Mouse (Mus musculus) hindbrain, embryonic 15.5 days (tissue): Measurements from ENCODE around the gene Hcfc2. TPM values are rescaled to one million over a fixed set of nuclear protein-coding genes. Genes with fewer than 3 reads are reported as not detected.

Experiments used
- ATAC-seq: fragments of 200-750 bp; cut with Nextera tagmentation; 2 replicates; pipeline ENCODE4 v1.8.0; 2017; ENCODE audit warnings: low read depth, moderate number of reproducible peaks, moderate TSS enrichment; ENCODE audit not compliant: low FRiP score
- H3K27ac ChIP-seq: fragments of 300-500 bp; sonication (generic); replicated peaks from 2 replicates; pipeline ENCODE4 v1.5.1; 2015; ENCODE audit warnings: mild to moderate bottlenecking, inconsistent platforms
- H3K27me3 ChIP-seq: fragments of 300-500 bp; sonication (generic); 2 replicates; pipeline ENCODE4 v1.6.1; 2015; ENCODE audit warnings: control low read depth, inconsistent platforms
- H3K36me3 ChIP-seq: fragments of 300-500 bp; sonication (generic); 2 replicates; pipeline ENCODE4 v1.6.1; 2015; ENCODE audit warnings: control low read depth, inconsistent platforms
- H3K4me1 ChIP-seq: fragments of 300-500 bp; sonication (generic); replicated peaks from 2 replicates; pipeline ENCODE4 v1.6.1; 2015; ENCODE audit warnings: control low read depth, inconsistent platforms
- H3K4me2 ChIP-seq: fragments of 300-500 bp; sonication (generic); 2 replicates; pipeline ENCODE4 v1.6.1; 2015; ENCODE audit warnings: moderate library complexity, mild to moderate bottlenecking, inconsistent platforms
- H3K4me3 ChIP-seq: fragments of 300-500 bp; sonication (generic); 2 replicates; pipeline ENCODE4 v1.5.1; 2015; ENCODE audit warnings: mild to moderate bottlenecking, inconsistent platforms
- H3K9ac ChIP-seq: fragments of 300-500 bp; sonication (generic); 2 replicates; pipeline ENCODE4 v1.6.1; 2015; ENCODE audit warnings: inconsistent platforms
- H3K9me3 ChIP-seq: fragments of 300-500 bp; sonication (generic); 2 replicates; pipeline ENCODE4 v1.6.1; 2016; ENCODE audit warnings: control low read depth, inconsistent platforms
- WGBS: fragments of 180-500 bp; shearing (Covaris S2); methylation state at CpG from one replicate; pipeline ENCODE4 v1.1.7; 2015; 5-methylcytosine and 5-hydroxymethylcytosine counted together
- polyA plus RNA-seq: library from polyadenylated mRNA; unstranded; fragments of >200 nt; fragmentation: Nextera tagmentation; extraction: Ambion mirVana; gene quantifications from 2 replicates; pipeline ENCODE4 v1.2.1, GENCODE M21; 2015

Gene Hcfc2
- polyA plus RNA-seq, 1 experiment from 2014 or later = 35.9 TPM

DNA sequence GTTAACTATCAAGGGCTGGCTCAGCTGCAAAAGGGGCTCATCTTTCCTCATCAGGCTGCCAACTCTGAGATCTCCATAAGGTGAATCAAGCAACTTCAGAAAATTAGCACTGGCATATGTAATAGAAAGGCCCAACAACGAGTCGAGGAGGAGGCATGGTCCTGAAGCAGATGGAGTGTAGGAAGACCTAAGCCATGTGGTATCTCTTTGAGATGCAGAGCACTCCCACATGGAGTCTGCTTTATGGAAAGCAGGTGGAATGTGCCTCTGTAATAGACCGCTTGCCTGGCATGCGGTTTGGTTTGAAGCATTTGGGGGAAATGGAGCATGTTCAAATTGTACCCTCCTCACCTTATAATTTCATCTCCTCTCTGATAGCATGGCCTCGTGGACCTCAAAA is 15.2 kb upstream of the Hcfc2 start:
- Histone ChIP-seq H3K4me1 (no peaks in the 10 kb centered on the region), H3K9me3 (no peaks in the 10 kb centered on the region), H3K4me2 (no peak overlapping the region), H3K27ac (no peak overlapping the region), H3K27me3 (no peaks in the 10 kb centered on the region), H3K4me3 (no peak overlapping the region), H3K9ac (no peak overlapping the region), H3K36me3 (no peaks in the 10 kb centered on the region)
- no peak for ATAC-seq
- 92% methylated on average over 5 of the region's 5 CpGs for WGBS

DNA sequence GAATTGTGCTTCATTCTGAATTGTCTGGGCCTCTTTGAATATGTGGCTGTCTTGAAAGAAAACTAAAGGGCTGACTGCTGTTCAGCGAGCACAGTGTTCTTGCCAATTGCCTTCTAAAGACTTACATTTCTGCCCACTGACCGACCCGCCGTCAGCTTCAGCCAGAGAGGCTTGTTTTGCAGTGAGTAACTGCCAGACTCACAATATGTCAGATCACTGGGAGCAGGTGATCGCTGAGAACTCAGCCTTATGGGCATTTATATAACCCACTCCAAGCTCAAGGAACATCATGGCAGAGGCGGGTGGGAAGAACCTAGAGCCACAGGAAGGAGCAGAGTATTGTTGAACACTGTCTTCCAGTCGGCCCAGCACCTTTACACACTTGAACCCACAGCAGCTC is 14.3 kb upstream of the Hcfc2 start:
- Histone ChIP-seq H3K4me3 (no peak overlapping the region), H3K9me3 (no peaks in the 10 kb centered on the region), H3K36me3 (no peaks in the 10 kb centered on the region), H3K9ac (no peak overlapping the region), H3K27ac (no peak overlapping the region), H3K27me3 (no peaks in the 10 kb centered on the region), H3K4me2 (no peak overlapping the region), H3K4me1 (no peaks in the 10 kb centered on the region)
- ATAC-seq = no peak
- 82% methylated on average over 7 of the region's 7 CpGs for WGBS

DNA sequence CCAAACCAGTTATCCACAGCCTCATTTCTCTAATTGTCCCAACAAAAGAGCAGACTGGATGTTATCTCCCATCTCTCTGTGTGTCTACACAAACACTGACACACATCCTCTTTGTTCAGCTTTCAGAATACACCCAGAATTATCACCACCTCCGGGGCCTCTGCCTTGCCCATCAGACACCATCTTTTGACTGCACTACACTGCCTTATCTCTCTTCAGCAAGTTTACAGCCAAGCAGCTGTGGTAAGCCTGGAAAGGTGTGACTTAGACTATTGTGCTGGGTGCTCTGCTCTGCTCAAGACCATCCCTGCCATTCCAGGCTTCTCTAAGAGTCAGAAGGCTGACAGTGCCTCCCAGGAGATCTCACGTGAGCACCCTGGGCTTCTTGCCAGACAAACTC is 10.5 kb upstream of the Hcfc2 start:
- no peak overlapping the region for H3K9ac ChIP-seq
- H3K9me3 ChIP-seq = no peaks in the 10 kb centered on the region
- WGBS = 87% methylated on average over 2 of the region's 2 CpGs
- H3K4me2 ChIP-seq = no peak overlapping the region
- no peaks in the 10 kb centered on the region for H3K27me3 ChIP-seq
- ATAC-seq = no peak
- H3K4me3 ChIP-seq = no peak overlapping the region
- no peaks in the 10 kb centered on the region for H3K36me3 ChIP-seq
- H3K4me1 ChIP-seq = no peaks in the 10 kb centered on the region; the same call in 1 of the 2 replicates
- H3K27ac ChIP-seq = no peak overlapping the region

DNA sequence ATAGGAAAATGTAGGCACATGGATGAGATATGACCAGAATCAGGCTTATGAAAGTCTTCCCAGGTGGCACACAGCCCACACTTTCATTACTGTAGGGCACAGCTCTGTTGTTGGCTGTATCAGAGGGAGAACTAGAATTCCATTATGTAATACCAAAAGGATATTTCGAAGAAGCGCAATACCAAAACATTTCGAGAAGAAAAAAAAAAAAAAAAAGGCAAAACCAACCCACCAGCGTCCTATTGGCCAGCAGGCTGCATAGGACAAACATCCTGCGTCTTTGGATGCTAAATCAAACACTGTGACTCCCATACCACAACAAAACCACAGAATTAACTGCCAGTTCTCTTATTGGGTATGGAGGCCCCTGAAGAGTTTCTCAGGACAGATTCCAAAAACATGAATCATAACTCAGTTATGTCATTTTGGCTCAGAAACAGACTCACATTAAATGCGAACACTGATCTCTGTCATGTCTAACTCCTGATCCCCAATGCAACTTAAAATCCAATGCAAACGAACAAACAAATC is 6.2 kb upstream of the Hcfc2 start:
- no peaks in the 10 kb centered on the region for H3K9me3 ChIP-seq
- no peaks in the 10 kb centered on the region; the same call in 1 of the 2 replicates for H3K4me1 ChIP-seq
- H3K36me3 ChIP-seq = no peaks in the 10 kb centered on the region
- ATAC-seq = no peak
- H3K9ac ChIP-seq = no peak overlapping the region
- no peak overlapping the region for H3K27ac ChIP-seq
- H3K4me3 ChIP-seq = no peak overlapping the region
- H3K27me3 ChIP-seq = no peaks in the 10 kb centered on the region
- no peak overlapping the region for H3K4me2 ChIP-seq
- WGBS = 81% methylated on average over 7 of the region's 7 CpGs

DNA sequence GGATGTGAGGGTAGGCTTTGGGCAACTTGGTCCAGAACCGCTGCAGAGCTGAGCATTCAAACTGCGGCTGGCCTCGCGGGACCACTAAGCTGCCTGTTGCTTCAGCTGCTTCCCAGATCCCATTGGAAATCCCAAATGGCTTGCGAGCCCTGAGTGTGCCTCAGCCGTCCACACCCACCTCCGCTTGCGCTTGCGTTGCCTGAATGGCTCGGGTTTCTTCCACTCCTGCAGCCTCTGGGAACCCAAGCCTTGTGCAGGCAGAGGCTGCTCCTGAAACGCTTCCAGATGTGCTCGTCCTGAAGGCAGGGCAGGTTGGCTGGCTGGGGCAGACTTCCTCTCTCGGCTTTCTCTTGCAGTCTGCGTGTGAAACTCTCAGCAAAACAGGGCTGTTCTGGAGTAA is 5.5 kb upstream of the Hcfc2 start, which contains the start of gene Glt8d2:
TSS of gene Glt8d2 (minus strand) at position 157 of the 400 bp plus-strand sequence.
- H3K4me2 ChIP-seq = peak within 1 kb of the TSS; percentile 50
- peak within 1 kb of the TSS; percentile 8; the same call in 1 of the 2 replicates for H3K9ac ChIP-seq
- H3K9me3 ChIP-seq = no peaks in the 10 kb centered on the region
- ATAC-seq = no peak
- H3K27me3 ChIP-seq = no peaks in the 10 kb centered on the region
- no peaks in the 10 kb centered on the region for H3K36me3 ChIP-seq
- WGBS = 13% methylated on average over 14 of the region's 14 CpGs
- H3K27ac ChIP-seq = no peak within 1 kb of the TSS
- H3K4me1 ChIP-seq = no peaks in the 10 kb centered on the region; the same call in 1 of the 2 replicates
- peak within 1 kb of the TSS; percentile 11 for H3K4me3 ChIP-seq

DNA sequence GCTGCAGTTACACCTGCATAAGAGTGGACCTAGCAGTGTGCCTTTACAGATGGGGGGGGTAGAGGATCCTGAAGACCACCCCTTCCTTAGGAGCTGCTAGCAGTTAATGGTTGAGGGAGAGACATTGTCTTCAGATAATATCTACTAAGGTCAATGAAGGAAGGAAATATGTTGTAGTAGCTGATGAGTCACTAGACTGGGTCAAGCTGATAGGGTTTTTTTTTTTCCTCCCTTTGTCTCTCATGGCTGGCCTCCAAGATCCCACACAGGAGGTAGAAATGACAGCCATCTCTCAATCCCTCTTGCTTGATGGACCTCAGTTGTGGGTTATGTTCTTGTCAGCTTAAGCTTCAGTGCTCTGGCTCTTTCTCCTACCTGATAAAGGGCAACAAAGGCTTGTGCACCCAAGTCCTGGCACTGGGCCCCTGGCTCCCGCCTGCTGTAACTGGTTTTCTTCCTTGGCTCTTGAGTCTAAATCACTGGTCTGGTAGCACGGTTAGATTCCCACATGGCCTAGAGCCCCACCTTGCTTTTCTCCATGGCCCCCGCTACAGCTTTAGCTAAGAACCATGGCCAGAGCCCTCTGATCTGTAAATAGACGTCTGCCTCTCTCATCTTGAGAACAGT is 606 bp downstream of the Hcfc2 start:
- Histone ChIP-seq H3K9ac (no peak overlapping the region), H3K27ac (no peak overlapping the region), H3K9me3 (no peaks in the 10 kb centered on the region), H3K4me3 (no peak overlapping the region), H3K4me1 (peaks cover 19% of the 10 kb centered on the region), H3K36me3 (peaks cover 4% of the 10 kb centered on the region; the same call in 1 of the 2 replicates), H3K27me3 (no peaks in the 10 kb centered on the region), H3K4me2 (no peak overlapping the region)
- WGBS = 74% methylated on average over 4 of the region's 4 CpGs
- ATAC-seq = no peak

DNA sequence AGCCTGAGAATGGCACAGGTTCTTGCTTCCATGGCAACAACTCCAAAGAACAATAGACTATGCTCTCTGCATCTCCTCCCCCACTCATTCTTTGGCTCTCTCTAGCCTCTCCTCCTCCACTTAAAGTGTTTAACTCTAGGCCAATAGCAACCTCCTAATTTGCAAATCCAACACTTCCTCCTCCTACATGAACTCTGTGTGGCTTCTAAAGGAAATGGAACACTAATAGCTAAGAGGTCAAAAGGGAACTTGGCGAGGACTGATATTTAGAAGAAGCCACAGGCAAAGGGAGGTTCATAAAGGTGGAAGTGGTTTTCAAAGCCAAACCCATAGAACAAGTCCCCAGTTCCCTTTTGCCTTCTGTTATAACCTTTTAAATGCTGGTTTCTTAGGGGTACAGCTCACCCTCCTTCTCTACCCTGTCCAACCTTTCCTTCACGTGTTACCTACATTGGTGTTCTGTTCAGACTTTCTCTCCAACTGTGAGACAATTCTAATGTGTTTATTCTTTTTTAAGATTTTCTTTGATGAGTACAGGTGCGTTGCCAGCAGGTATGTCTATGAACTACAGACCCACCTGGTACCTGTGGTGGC is 1.4 kb downstream of the Hcfc2 start:
- H3K36me3 ChIP-seq = peaks cover 9% of the 10 kb centered on the region
- no peak overlapping the region for H3K9ac ChIP-seq

DNA sequence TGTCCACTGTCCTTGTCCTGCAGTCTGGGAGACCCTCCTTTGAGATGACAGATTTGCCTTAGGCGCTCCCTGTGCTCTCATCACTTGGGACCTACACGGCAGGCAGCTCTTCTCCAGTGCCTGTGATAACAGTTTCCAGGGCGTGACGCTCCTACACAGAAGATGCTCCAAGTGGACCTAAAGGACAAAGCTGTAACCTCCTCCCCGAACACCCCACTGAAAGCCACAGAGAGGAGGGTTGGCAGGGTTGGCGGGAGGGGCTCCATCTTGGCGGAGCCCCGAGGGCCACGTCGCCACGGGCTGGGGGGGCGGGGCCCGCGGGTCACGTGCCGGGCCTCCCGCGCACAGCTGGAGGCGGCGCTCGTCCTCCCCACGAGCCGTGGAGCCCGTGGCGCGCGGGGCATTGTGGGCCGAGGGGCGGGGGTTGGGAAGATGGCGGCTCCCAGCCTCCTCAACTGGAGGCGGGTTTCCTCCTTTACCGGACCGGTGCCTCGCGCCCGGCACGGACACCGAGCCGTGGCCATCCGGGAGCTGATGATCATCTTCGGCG is 2.8 kb downstream of the Hcfc2 start:
- Histone ChIP-seq H3K36me3 (peaks cover 9% of the 10 kb centered on the region), H3K4me1 (peaks cover 19% of the 10 kb centered on the region), H3K4me2 (peak overlapping the region; percentile 94), H3K27ac (peak overlapping the region; percentile 88), H3K27me3 (no peaks in the 10 kb centered on the region), H3K9ac (peak overlapping the region; percentile 65), H3K9me3 (no peaks in the 10 kb centered on the region), H3K4me3 (peak overlapping the region; percentile 62)
- WGBS = 1% methylated on average over 41 of the region's 42 CpGs
- peak; percentile 95 for ATAC-seq

More for the DNA sequence above, 1.4 kb downstream of the Hcfc2 start:
- H3K27ac ChIP-seq = no peak overlapping the region
- H3K4me1 ChIP-seq = peaks cover 19% of the 10 kb centered on the region
- no peak overlapping the region for H3K4me3 ChIP-seq
- ATAC-seq = no peak
- no peaks in the 10 kb centered on the region for H3K27me3 ChIP-seq
- H3K4me2 ChIP-seq = no peak overlapping the region
- WGBS = 85% methylated on average over 3 of the region's 3 CpGs
- no peaks in the 10 kb centered on the region for H3K9me3 ChIP-seq

DNA sequence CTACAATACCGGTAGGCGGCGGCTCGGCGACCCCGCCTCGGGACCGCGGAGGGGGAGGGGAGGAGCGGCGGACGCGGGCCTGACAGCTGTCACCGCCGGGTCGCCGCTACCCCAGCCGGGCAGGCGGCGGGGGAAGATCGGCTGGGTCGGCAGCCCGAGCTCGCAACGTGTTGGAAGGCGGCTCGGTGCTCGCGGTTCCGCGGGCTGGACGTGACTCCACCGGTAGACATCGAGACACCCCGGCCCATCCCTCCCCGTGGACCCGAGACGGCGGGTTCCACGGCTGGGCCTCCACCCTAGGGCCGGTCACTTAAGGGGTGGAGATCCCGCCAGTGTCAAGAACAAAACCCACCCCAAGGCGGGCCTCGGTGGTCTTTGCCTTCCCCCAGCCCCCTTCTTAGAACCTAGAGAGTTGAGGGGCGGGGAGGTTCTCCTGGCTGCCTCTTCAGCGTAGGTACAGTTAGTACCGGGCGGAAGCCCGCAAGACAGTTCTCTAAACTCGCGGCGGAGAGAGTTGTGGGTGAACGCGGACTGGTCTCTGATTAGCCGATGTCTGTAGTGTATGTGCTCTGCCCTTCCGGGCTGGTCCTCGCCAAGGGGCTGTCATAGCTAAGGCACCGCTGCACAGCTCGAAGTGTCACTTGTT is 3.5 kb downstream of the Hcfc2 start:
- H3K4me1 ChIP-seq = peaks cover 19% of the 10 kb centered on the region
- H3K27ac ChIP-seq = peak overlapping the region; percentile 88
- peak; percentile 81 for ATAC-seq
- peak overlapping the region; percentile 62 for H3K4me3 ChIP-seq
- H3K27me3 ChIP-seq = no peaks in the 10 kb centered on the region
- H3K4me2 ChIP-seq = peak overlapping the region; percentile 94
- under 1% methylated on average over 55 of the region's 59 CpGs for WGBS
- peaks cover 13% of the 10 kb centered on the region for H3K36me3 ChIP-seq
- H3K9ac ChIP-seq = peak overlapping the region; percentile 65
- H3K9me3 ChIP-seq = no peaks in the 10 kb centered on the region

DNA sequence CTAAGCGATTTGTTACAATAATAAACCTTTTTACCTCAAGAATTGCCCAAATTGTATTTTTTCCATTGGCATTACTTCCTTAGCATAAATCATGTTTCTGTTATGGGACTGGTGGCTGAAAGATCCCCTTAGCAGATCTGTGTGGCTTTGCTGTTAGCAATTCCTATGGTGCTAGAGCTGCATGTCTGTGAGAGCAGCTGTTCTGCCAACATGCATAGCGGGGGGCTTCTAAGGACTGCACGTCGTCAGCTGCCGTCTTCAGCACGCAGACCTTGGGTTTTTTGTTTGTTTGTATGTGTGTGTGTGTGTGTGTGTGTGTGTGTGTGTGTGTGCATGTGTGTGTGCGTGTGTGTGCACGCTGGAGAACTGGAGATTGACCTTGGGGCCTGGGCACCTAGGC is 45.4 kb downstream of the Hcfc2 start:
- H3K36me3 ChIP-seq = peaks cover 39% of the 10 kb centered on the region
- 61% methylated on average over 8 of the region's 8 CpGs for WGBS

DNA sequence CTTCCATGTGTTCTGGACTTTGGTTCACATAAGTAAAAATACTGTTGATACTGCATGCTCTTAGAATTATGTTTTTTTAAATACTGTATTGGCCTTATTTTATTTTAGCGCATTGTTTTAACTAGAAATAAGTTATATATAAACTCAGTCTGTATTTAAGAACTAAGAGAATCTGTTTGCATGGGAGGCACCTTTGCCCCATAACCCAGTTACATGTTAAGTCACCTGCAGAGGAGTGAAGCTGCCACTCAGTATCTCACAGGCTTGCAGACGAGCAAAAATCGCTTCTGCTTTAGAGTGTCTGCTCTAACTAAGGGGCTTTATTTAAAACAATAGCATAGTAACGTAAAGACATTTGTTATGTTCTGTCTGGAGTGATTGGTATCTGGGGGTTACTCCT is 45.9 kb downstream of the Hcfc2 start:
- Histone ChIP-seq H3K4me1 (no peaks in the 10 kb centered on the region), H3K36me3 (peaks cover 40% of the 10 kb centered on the region), H3K4me2 (no peak overlapping the region), H3K9me3 (no peaks in the 10 kb centered on the region), H3K27ac (no peak overlapping the region), H3K4me3 (no peak overlapping the region), H3K27me3 (no peaks in the 10 kb centered on the region), H3K9ac (no peak overlapping the region)
- 92% methylated on average over 4 of the region's 4 CpGs for WGBS
- no peak for ATAC-seq

More for the DNA sequence above, 45.4 kb downstream of the Hcfc2 start:
- ATAC-seq = no peak
- Histone ChIP-seq H3K9ac (no peak overlapping the region), H3K4me2 (no peak overlapping the region), H3K4me3 (no peak overlapping the region), H3K27me3 (no peaks in the 10 kb centered on the region), H3K27ac (no peak overlapping the region), H3K9me3 (no peaks in the 10 kb centered on the region), H3K4me1 (no peaks in the 10 kb centered on the region)

DNA sequence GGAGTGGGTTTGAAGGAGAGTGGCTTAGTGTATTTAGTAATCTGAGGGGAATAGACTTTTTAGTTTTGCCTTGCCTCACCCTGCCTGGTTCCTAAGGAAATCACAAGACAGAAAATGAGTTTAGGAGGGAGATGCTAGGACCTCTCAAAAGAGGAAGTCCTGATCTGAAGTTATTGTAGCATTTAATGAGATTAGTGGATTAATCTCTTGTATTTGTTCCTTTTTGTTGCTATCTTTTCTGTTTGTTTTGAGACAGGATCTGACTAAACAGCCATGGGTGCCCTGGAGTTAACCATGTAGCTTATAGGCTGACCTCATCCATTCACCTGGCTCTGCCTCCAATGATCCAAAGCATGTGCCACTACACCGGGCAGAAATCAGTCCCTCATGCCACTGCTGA is 46.6 kb downstream of the Hcfc2 start:
- no peak overlapping the region for H3K4me3 ChIP-seq
- WGBS = 86% methylated on average over 1 of the region's 1 CpGs
- no peaks in the 10 kb centered on the region for H3K9me3 ChIP-seq
- H3K27ac ChIP-seq = no peak overlapping the region
- no peak for ATAC-seq
- peaks cover 43% of the 10 kb centered on the region for H3K36me3 ChIP-seq
- no peaks in the 10 kb centered on the region for H3K27me3 ChIP-seq
- no peak overlapping the region for H3K9ac ChIP-seq
- no peak overlapping the region for H3K4me2 ChIP-seq
- no peaks in the 10 kb centered on the region for H3K4me1 ChIP-seq
